Mouse (Mus musculus): Measurements from ENCODE around the gene Rbfox1. TPM values are rescaled to one million over a fixed set of nuclear protein-coding genes. Genes with fewer than 3 reads are reported as not detected.

Gene Rbfox1
- total and polyA plus RNA-seq, 3 experiments, result not detected

- no peak for ATAC-seq (ENCODE audit: extremely low read depth, insufficient number of reproducible peaks, low FRiP score, poor library complexity, severe bottlenecking)
- Histone ChIP-seq H3K36me3 (replicated peaks) (no peaks in the 10 kb centered on the region), H3K9me3 (replicated peaks) (peaks cover 12% of the 10 kb centered on the region; the same call in 1 of the 2 replicates), H3K27me3 (ENCODE audit: insufficient read depth, low read length) (no peaks in the 10 kb centered on the region), H3K4me3 (ENCODE audit: low read depth, low read length) (no peak overlapping the region), H3K4me1 (ENCODE audit: insufficient read depth, low read depth, low read length) (no peaks in the 10 kb centered on the region)
- DNase-seq (ENCODE audit: low spot score), result no peak
- no peak for TF ChIP-seq GATA1 (IDR thresholded peaks at IDR 0.05; ENCODE audit: borderline replicate concordance, low read length)
- no peak for TF ChIP-seq CTCF (IDR thresholded peaks at IDR 0.05; ENCODE audit: low read depth, low read length)
- no peak for TF ChIP-seq POLR2AphosphoS5 (IDR thresholded peaks at IDR 0.05; ENCODE audit: insufficient replicate concordance, low read depth, low read length)
- no peak for TF ChIP-seq GATA2 (IDR thresholded peaks at IDR 0.05; ENCODE audit: borderline replicate concordance, low read depth, low read length)
- no peak for TF ChIP-seq TAL1 (conservative IDR thresholded peaks at IDR 0.05; ENCODE audit: low read depth, low read length)
Observed at GRCm38 (mm10) chr16:7404766-7405492, 1519.8 kb downstream of the Rbfox1 start.

- Histone ChIP-seq H3K4me1 (ENCODE audit: insufficient read depth, low read depth, low read length) (no peaks in the 10 kb centered on the region), H3K4me3 (ENCODE audit: low read depth, low read length) (no peak overlapping the region), H3K9me3 (replicated peaks) (peaks cover 9% of the 10 kb centered on the region; the same call in 1 of the 2 replicates), H3K27me3 (ENCODE audit: insufficient read depth, low read length) (no peaks in the 10 kb centered on the region), H3K36me3 (replicated peaks) (no peaks in the 10 kb centered on the region)
- ATAC-seq (ENCODE audit: extremely low read depth, insufficient number of reproducible peaks, low FRiP score, poor library complexity, severe bottlenecking) (no peak), DNase-seq (ENCODE audit: low spot score) (no peak)
- no peak for TF ChIP-seq CTCF (IDR thresholded peaks at IDR 0.05; ENCODE audit: low read depth, low read length)
- no peak for TF ChIP-seq TAL1 (conservative IDR thresholded peaks at IDR 0.05; ENCODE audit: low read depth, low read length)
- no peak for TF ChIP-seq POLR2AphosphoS5 (IDR thresholded peaks at IDR 0.05; ENCODE audit: insufficient replicate concordance, low read depth, low read length)
- no peak for TF ChIP-seq GATA2 (IDR thresholded peaks at IDR 0.05; ENCODE audit: borderline replicate concordance, low read depth, low read length)
- TF ChIP-seq GATA1 (IDR thresholded peaks at IDR 0.05; ENCODE audit: borderline replicate concordance, low read length), result no peak
Observed at GRCm38 (mm10) chr16:7407862-7408640, 1522.9 kb downstream of the Rbfox1 start.

GRCm38 (mm10) chr16:7419655-7420281, 1534.6 kb downstream of the Rbfox1 start:
- no peak for ATAC-seq (ENCODE audit: extremely low read depth, insufficient number of reproducible peaks, low FRiP score, poor library complexity, severe bottlenecking)

GRCm38 (mm10) chr16:7425386-7426089, 1540.4 kb downstream of the Rbfox1 start:
- no peaks in the 10 kb centered on the region for H3K36me3 ChIP-seq (replicated peaks)
- no peak for TF ChIP-seq CTCF (IDR thresholded peaks at IDR 0.05; ENCODE audit: low read depth, low read length)
- no peak overlapping the region for H3K4me3 ChIP-seq (ENCODE audit: low read depth, low read length)
- H3K4me1 ChIP-seq (ENCODE audit: insufficient read depth, low read depth, low read length), result no peaks in the 10 kb centered on the region
- ATAC-seq (ENCODE audit: extremely low read depth, insufficient number of reproducible peaks, low FRiP score, poor library complexity, severe bottlenecking) (no peak), DNase-seq (ENCODE audit: low spot score) (no peak)
- no peaks in the 10 kb centered on the region for H3K27me3 ChIP-seq (ENCODE audit: insufficient read depth, low read length)
- peaks cover 6% of the 10 kb centered on the region; the same call in 1 of the 2 replicates for H3K9me3 ChIP-seq (replicated peaks)

More at GRCm38 (mm10) chr16:7419655-7420281, 1534.6 kb downstream of the Rbfox1 start:
- Histone ChIP-seq H3K9me3 (replicated peaks) (peaks cover 14% of the 10 kb centered on the region), H3K27me3 (ENCODE audit: insufficient read depth, low read length) (no peaks in the 10 kb centered on the region), H3K4me1 (ENCODE audit: insufficient read depth, low read depth, low read length) (no peaks in the 10 kb centered on the region), H3K4me3 (ENCODE audit: low read depth, low read length) (no peak overlapping the region), H3K36me3 (replicated peaks) (no peaks in the 10 kb centered on the region)
- no peak for TF ChIP-seq POLR2AphosphoS5 (IDR thresholded peaks at IDR 0.05; ENCODE audit: insufficient replicate concordance, low read depth, low read length)
- TF ChIP-seq TAL1 (conservative IDR thresholded peaks at IDR 0.05; ENCODE audit: low read depth, low read length), result no peak
- no peak for DNase-seq (ENCODE audit: low spot score)

- Histone ChIP-seq H3K9me3 (replicated peaks) (peaks cover 3% of the 10 kb centered on the region), H3K4me1 (ENCODE audit: insufficient read depth, low read depth, low read length) (no peaks in the 10 kb centered on the region), H3K4me3 (ENCODE audit: low read depth, low read length) (no peak overlapping the region), H3K36me3 (replicated peaks) (no peaks in the 10 kb centered on the region), H3K27me3 (ENCODE audit: insufficient read depth, low read length) (no peaks in the 10 kb centered on the region)
- ATAC-seq (ENCODE audit: extremely low read depth, insufficient number of reproducible peaks, low FRiP score, poor library complexity, severe bottlenecking), result no peak
- TF ChIP-seq GATA1 (IDR thresholded peaks at IDR 0.05; ENCODE audit: borderline replicate concordance, low read length), result no peak
- TF ChIP-seq CTCF (IDR thresholded peaks at IDR 0.05; ENCODE audit: low read depth, low read length), result no peak
- TF ChIP-seq GATA2 (IDR thresholded peaks at IDR 0.05; ENCODE audit: borderline replicate concordance, low read depth, low read length), result no peak
- TF ChIP-seq POLR2AphosphoS5 (IDR thresholded peaks at IDR 0.05; ENCODE audit: insufficient replicate concordance, low read depth, low read length), result no peak
- no peak for TF ChIP-seq TAL1 (conservative IDR thresholded peaks at IDR 0.05; ENCODE audit: low read depth, low read length)
- no peak for DNase-seq (ENCODE audit: low spot score)
Observed at GRCm38 (mm10) chr16:7433296-7433695, 1548.1 kb downstream of the Rbfox1 start.

- H3K4me3 ChIP-seq (ENCODE audit: low read depth, low read length), result no peak overlapping the region
- H3K4me1 ChIP-seq (ENCODE audit: insufficient read depth, low read depth, low read length), result no peaks in the 10 kb centered on the region
- DNase-seq (ENCODE audit: low spot score), result no peak
- no peaks in the 10 kb centered on the region for H3K27me3 ChIP-seq (ENCODE audit: insufficient read depth, low read length)
- ATAC-seq (ENCODE audit: extremely low read depth, insufficient number of reproducible peaks, low FRiP score, poor library complexity, severe bottlenecking), result no peak
- peaks cover 5% of the 10 kb centered on the region; the same call in 1 of the 2 replicates for H3K9me3 ChIP-seq (replicated peaks)
- no peak for TF ChIP-seq CTCF (IDR thresholded peaks at IDR 0.05; ENCODE audit: low read depth, low read length)
- TF ChIP-seq GATA1 (IDR thresholded peaks at IDR 0.05; ENCODE audit: borderline replicate concordance, low read length), result no peak
- TF ChIP-seq TAL1 (conservative IDR thresholded peaks at IDR 0.05; ENCODE audit: low read depth, low read length), result no peak
- TF ChIP-seq POLR2AphosphoS5 (IDR thresholded peaks at IDR 0.05; ENCODE audit: insufficient replicate concordance, low read depth, low read length), result no peak
- TF ChIP-seq GATA2 (IDR thresholded peaks at IDR 0.05; ENCODE audit: borderline replicate concordance, low read depth, low read length), result no peak
- H3K36me3 ChIP-seq (replicated peaks), result no peaks in the 10 kb centered on the region
Observed at GRCm38 (mm10) chr16:7446791-7447290, 1561.7 kb downstream of the Rbfox1 start.
